Mouse (Mus musculus) brain, adult 2 months (tissue): ENCODE measurements at regions not wholly inside any gene's neighbourhood (a gene's known extent, or its start where the extent isn't known, plus 50 kb on each side); places are given as distances from the start of the nearest gene placed in this dataset.

Experiments
- DNase-seq: peaks from one replicate; pipeline ENCODE4 v3.0.0; 2011; ENCODE audit warnings: low read depth, low spot score

DNA sequence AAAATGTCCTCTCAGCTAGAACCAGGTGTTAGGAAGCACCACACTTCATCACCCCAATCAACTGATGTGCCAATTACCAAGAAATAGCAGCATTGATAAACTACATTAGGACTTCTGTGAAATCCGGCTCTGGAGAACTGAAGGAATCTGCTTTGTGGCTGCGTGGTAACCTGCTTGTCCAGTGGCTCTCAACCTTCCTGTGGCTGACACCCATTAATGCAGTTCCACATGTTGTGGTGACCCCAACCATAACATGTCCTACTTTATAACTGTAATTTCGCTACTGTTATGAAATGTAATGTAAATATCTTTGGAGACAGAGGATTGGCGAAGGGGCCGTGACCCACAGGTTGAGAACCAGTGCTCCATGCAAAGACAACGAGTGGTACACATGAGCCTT, 136.7 kb downstream of the Gm11011 start:
- no peak for DNase-seq

GRCm38 (mm10) chr2:169447495-169448280, 139.9 kb downstream of the Gm11011 start:
- peak; percentile 73 for DNase-seq

DNA sequence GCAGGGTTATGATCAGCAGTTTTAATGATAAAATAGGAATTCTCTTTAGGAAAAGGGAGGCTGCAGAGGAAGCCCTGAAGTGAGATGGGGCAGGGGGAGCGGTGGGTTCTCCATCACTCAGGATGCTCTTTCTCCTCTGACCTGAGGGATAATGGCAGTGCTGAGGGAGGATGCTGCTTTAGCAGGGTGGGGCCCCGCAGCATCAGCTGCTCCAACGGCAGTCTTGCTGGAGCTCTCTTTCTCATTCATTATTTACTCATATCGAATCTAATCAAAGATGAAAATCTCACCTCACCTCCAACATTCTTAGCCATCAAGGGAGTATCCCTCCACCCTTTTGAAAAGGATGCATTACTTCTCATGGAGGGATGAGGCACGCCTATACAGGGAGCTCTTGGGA, 141.7 kb downstream of the Gm11011 start:
- DNase-seq, result no peak

- DNase-seq, result no peak
Observed at GRCm38 (mm10) chr2:169445371-169445770, 142.2 kb downstream of the Gm11011 start.

DNA sequence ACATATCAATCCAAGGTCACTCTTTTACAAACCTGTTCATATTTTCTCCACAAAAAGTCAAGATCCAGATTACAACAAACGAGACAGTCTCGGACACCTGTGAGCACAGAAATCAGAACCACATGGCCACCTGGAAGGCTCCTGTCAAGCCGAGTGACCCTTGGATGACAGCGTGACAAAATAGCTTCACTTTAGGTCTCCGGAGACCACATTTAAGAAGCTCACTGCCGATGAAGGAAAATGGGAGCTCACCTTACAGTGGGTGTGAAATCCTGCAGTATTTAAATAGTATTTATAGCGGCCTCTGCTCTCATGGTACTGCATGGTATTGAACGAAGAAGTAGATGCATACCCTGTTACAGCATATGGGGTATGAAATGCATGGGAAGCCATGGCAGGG, 144.3 kb downstream of the Gm11011 start:
- DNase-seq, result no peak

- DNase-seq, result no peak
Observed at GRCm38 (mm10) chr2:169431516-169431915, 156.0 kb downstream of the Gm11011 start.

DNA sequence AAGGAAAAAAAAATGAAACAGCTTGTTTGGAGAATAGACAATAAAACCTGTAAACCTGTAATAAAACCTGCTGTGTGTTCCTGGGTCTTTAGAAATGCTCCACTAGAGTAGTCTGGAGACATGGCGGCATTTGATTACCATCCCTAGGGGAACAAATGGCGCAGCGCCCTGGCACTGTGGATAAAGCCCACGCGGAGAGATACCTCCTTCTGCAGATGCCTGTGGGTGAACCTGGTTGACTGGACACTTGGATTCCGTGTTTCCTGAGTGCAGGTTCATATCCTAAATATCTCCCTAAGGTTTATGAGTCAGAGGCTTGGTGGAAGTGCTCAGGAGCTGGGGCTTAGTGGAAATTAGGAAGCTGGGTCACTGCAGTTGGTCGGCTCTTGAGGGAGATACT, 158.1 kb downstream of the Gm11011 start:
- DNase-seq, result no peak

GRCm38 (mm10) chr2:169424166-169424920, 163.2 kb downstream of the Gm11011 start:
- peak; percentile 52 for DNase-seq

DNA sequence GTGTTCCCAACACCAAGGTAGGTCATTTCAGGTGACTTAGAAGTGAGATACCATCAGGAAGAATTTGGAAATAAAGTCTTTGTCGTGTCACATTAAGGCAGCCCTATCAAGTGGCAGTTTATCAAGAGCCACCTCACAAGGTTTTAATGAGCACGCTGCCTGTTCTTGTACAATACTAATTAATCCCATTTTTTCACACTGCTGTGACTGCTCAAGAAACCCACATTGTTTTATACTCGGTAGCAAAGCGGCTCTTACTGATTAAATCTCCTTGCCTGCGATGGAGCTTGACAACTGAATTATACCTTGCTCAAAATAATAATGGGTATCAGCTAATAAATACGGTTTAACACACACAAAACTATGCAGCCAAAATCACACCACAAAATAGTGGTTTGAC, 175.2 kb downstream of the Gm11011 start:
- DNase-seq, result peak; percentile 41

DNA sequence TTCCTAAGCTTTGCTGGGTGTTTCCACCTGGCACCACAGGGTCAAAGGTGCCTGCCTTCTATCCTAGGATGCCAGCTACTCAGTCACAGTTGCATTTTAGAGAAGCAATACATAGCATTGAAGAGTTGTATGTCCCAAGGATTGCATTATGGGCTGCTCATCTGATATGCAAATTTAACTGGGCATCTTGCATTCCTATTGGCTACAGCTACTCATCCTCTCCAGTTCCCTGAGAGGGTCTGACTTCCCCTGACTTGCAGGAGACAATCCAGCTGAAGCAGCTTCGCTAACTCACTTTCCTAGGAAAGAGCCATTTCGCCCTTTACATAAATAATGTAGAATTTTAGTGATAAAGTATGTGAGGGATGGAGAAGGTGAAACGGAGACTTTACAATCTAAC, 177.5 kb downstream of the Gm11011 start:
- DNase-seq, result no peak

DNA sequence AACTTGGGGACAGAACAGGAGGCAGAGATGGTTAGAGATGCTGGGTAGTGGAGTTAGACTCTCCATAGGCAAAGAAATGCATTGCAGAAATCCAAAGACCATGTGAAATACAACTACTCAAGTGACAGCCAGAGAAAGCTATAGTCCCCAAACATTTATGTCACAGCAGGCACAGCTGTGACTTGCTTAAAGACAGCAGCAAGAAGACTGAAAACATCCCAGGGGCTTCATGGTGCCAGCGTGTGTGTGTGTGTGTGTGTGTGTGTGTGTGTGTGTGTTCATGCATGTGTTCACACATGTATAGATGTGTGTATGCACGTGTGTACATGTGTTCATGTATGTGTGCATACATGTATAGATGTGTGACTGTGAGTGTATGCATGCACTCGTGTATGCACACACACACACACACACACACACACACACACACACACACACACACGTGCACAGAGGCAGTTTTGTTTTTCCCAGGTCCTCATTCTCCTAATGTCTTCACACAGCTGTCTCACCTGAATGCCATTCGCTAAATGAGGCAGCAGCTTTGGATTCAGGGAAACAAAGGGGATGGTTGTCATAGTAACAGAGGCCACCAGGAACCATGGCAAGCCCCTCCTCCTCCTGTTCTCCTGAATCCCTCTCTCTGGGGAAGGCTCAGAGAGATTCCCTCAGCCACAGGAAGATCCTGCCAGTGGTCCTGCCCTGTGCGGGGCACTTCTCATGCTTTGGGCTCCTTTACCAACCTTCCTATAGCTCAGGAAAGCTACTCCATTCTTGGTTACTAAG, 182.4 kb downstream of the Gm11011 start:
- DNase-seq, result peak; percentile 67

GRCm38 (mm10) chr2:169397758-169398157, 189.8 kb downstream of the Gm11011 start:
- DNase-seq, result no peak

DNA sequence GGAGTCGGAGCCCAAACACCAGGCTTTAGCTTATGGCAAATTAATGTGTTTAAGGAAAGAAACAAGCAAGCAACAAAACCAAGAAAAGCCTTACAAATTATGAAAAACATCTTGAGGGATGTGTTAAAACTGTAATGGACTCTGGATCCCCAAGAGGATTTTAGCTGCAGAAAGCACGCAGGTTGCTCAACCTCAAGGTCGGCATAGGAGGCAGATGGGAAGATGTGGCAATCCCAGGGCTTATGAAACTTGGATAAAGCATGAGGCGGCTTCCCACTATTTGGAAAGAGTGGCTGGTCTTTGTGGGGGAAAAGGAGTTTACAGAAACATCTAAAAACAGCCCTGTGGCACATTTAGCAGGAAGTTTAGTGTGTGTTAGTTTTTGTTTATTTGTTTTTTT, 190.5 kb downstream of the Gm11011 start:
- no peak for DNase-seq

DNA sequence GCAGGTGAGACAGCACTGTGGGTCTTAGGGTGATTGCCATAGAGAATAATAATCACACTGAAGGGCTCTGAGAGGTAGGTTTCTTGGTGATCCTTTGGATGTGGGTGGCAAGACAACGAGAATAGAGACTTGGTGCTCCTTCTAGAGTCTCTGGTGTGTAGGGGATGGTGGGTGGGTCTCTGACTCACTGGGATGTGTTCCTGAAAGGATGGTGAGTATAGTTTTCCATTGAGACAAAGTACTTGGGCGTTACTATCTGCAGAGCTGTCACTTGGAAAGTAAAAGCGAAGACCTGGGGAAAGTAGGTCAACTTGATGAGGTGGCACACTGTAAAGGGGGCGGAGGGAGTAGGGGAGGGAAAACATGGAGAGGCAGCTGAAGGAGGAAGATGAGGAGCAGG, 191.3 kb downstream of the Gm11011 start:
- DNase-seq, result peak; percentile 76

GRCm38 (mm10) chr2:169389611-169390010, 197.9 kb downstream of the Gm11011 start:
- DNase-seq, result peak; percentile 16

DNA sequence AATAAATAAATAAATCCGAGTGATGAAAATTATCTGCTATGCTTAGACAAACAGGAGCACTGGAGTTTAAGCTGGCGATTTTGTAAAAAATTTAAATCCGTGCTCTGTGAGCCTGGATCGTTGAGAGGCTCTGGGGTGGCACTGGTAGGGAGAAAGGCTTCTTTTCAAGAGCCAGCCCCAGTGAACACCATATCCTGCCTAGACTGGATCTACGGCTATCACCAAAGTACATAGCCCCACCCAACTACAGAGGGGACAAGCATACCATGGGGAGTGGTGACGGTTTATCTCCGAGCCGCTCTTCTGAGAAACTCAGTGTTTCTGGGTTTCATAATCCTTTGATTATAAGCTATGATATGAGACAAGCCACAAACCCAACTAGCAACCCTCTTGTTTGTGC, 199.0 kb downstream of the Gm11011 start:
- no peak for DNase-seq

DNA sequence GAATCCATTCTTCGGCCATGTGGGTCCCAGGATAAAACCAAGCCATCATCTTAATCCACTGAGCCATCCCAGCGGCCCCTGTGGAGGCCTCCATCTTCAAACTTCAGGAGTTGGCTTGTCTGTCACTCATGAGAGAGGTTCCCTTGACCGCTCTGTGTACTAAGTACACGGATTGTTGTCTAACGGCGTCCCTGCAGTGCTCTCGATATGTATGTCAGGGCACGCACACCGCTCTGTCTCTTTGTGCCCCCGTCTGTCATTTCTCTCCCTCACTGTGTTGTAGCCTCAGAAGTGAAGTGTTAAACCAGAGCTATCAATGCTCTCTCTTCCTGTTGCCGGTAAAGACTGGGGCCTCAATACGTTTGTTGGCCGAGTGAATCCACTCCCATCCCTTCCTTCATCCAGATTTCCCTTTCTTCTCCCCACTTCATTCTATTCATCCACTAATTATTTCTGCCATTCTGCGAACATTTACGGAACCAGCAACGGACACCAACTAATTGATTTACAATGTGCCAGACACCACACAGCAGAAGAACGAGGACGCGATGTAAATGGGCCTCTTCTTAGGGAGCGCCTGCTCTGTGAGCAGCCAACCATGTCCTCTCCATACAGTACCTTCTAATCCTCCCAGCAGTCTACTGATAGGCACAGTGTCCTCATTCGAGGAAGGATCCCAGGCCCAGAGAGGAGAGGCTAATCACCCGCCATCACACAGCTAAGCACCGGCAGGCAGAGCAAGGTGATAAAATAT, 199.6 kb downstream of the Gm11011 start:
- no peak for DNase-seq

DNA sequence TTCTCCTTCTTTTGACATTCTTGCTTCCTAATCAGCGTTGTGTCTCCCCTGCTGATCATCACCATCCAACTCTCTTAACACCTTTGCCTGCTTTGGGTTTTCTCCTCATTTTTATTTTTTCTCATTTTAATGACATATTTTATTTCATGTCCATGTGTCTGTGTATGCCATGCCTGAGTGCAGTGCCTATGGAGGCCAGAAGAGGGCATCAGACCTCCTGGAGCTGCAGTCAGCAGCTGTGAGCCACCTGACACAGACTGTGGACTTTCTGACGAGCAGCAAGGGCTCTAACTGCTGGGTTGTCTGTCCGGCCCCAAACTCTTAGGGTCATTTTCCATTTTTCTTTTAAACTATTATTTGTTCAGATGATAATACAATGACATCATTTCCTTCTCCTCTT, 203.8 kb downstream of the Gm11011 start:
- DNase-seq, result no peak

DNA sequence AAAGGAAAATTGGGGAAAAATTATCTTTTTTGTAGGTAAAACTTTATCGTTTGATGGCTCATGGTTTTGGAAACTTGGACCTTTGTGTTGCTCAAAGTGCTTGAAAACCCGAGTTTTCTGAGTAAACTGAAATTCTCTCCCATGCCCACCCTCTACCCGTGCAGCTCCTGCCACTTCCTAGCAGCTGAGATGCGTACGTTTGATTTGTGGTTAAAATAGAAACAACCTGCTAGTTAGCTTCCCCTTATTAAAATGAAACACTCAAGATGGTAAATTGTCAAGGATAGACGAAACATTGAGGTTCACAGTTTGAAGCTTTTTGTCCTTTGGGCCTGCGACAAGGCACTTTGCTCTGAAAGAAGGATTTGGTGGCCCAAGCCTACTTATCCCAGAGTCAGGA, 214.5 kb downstream of the Gm11011 start:
- no peak for DNase-seq

- no peak for DNase-seq
Observed at GRCm38 (mm10) chr2:169365046-169365445, 222.5 kb downstream of the Gm11011 start.

DNA sequence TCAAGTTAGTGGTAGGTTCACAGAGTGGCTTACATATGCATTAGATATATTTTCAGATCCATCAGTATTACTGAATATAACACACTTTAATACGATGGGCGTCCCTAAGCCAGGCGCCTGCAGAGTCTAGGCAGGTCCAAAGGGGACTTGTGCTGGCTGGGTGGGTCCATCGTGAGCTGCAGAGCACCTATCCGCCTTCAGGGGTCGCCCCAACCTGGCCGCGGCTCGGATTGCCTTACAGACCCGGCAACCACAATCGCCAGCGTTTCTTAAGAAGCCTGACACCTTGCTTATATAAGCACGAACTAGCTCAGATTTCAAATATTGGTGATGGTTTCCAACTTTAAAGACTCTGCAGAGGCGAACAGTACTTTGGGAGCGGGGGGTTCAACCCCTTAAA, 227.3 kb downstream of the Gm11011 start:
- DNase-seq, result peak; percentile 39

DNA sequence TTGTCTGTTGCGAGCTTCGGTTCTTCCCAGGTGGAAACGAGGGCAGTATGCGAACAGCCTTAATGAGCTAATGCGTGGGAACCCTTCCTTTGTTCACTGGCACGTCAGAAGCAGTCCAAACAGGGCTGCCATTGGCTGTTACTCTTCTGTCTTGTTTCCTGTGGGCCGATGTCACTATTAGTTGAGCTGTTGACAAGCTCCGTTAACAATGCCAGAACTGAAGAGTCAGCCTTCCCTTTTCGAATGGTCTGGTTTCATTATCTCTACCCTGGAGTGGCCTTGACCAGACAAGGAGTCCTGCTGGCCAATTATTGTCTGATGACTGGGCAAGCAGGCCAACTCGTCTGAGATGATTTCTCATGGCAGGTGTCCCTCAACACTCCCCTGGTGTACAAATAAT, 230.1 kb downstream of the Gm11011 start:
- DNase-seq, result no peak
